Mouse (Mus musculus) E14TG2a.4 (cell line): ENCODE measurements at regions not wholly inside any gene's neighbourhood (a gene's known extent, or its start where the extent isn't known, plus 50 kb on each side); places are given as distances from the start of the nearest gene placed in this dataset.
"Not testable (repeated sequence)": the region's sequence is repeated elsewhere in the genome, so short reads cannot be mapped to it uniquely, and the experiment has no call there.

Experiments used
- H3K27me3 ChIP-seq: 2 replicates; pipeline ENCODE4 v1.6.1; 2014; ENCODE audit warnings: low read length, control low read depth; ENCODE audit not compliant: insufficient read depth
- H3K36me3 ChIP-seq: 2 replicates; pipeline ENCODE4 v1.6.1; 2014; ENCODE audit warnings: low read length, control low read depth; ENCODE audit not compliant: insufficient read depth
- H3K4me1 ChIP-seq: replicated peaks from 2 replicates; pipeline ENCODE4 v1.6.1; 2014; ENCODE audit warnings: low read depth, low read length, control low read depth
- H3K4me3 ChIP-seq: replicated peaks from 2 replicates; pipeline ENCODE4 v1.5.1; 2014; ENCODE audit warnings: mild to moderate bottlenecking, low read length
- H3K9me3 ChIP-seq: 2 replicates; pipeline ENCODE4 v1.6.1; 2014; ENCODE audit warnings: low read length, control low read depth
- CTCF ChIP-seq: conservative IDR thresholded peaks from 2 replicates; pipeline ENCODE4 v1.5.1; 2014; ENCODE audit warnings: low read length

- not testable (repeated sequence) for H3K4me1 ChIP-seq, H3K4me3 ChIP-seq, H3K9me3 ChIP-seq, H3K36me3 ChIP-seq, H3K27me3 ChIP-seq
These were observed 735.6 kb upstream of the Olfr1507 start for GRCm38 (mm10) chr14:53231142-53231541.

- H3K9me3 ChIP-seq, H3K36me3 ChIP-seq, H3K4me3 ChIP-seq, H3K4me1 ChIP-seq, H3K27me3 ChIP-seq: not testable (repeated sequence)
These were observed 729.2 kb upstream of the Olfr1507 start for GRCm38 (mm10) chr14:53224789-53225188.

- not testable (repeated sequence) for H3K4me3 ChIP-seq, H3K4me1 ChIP-seq, H3K36me3 ChIP-seq, H3K27me3 ChIP-seq, H3K9me3 ChIP-seq
These were observed 715.0 kb upstream of the Olfr1507 start for GRCm38 (mm10) chr14:53210554-53210953.

GRCm38 (mm10) chr14:53209258-53209657 lies 713.7 kb upstream of the Olfr1507 start:
- not testable (repeated sequence) for H3K9me3 ChIP-seq, H3K4me1 ChIP-seq

GRCm38 (mm10) chr14:53190931-53191330 lies 695.4 kb upstream of the Olfr1507 start:
- not testable (repeated sequence) for H3K4me3 ChIP-seq, H3K36me3 ChIP-seq, H3K9me3 ChIP-seq

More at GRCm38 (mm10) chr14:53209258-53209657, 713.7 kb upstream of the Olfr1507 start:
- not testable (repeated sequence) for H3K4me3 ChIP-seq, H3K27me3 ChIP-seq, H3K36me3 ChIP-seq

GRCm38 (mm10) chr14:53174099-53174498 lies 678.5 kb upstream of the Olfr1507 start:
- not testable (repeated sequence) for H3K9me3 ChIP-seq, H3K27me3 ChIP-seq, H3K4me3 ChIP-seq, H3K4me1 ChIP-seq, H3K36me3 ChIP-seq

More at GRCm38 (mm10) chr14:53190931-53191330, 695.4 kb upstream of the Olfr1507 start:
- H3K4me1 ChIP-seq, H3K27me3 ChIP-seq: not testable (repeated sequence)

- not testable (repeated sequence) for H3K9me3 ChIP-seq, H3K4me1 ChIP-seq, H3K27me3 ChIP-seq, H3K36me3 ChIP-seq, H3K4me3 ChIP-seq
These were observed 670.8 kb upstream of the Olfr1507 start for GRCm38 (mm10) chr14:53166327-53166726.

- not testable (repeated sequence) for H3K36me3 ChIP-seq, H3K4me1 ChIP-seq, H3K4me3 ChIP-seq, H3K9me3 ChIP-seq, H3K27me3 ChIP-seq
These were observed 663.5 kb upstream of the Olfr1507 start for GRCm38 (mm10) chr14:53159012-53159411.

- not testable (repeated sequence) for H3K27me3 ChIP-seq, H3K4me3 ChIP-seq, H3K36me3 ChIP-seq
These were observed 639.2 kb upstream of the Olfr1507 start for GRCm38 (mm10) chr14:53134783-53135182.

GRCm38 (mm10) chr14:53132390-53132789 lies 636.8 kb upstream of the Olfr1507 start:
- not testable (repeated sequence) for H3K36me3 ChIP-seq, H3K4me3 ChIP-seq, H3K9me3 ChIP-seq, H3K4me1 ChIP-seq, H3K27me3 ChIP-seq
- peak; percentile 27 for TF ChIP-seq CTCF

More at GRCm38 (mm10) chr14:53134783-53135182, 639.2 kb upstream of the Olfr1507 start:
- not testable (repeated sequence) for H3K9me3 ChIP-seq, H3K4me1 ChIP-seq

- H3K27me3 ChIP-seq, H3K4me3 ChIP-seq, H3K9me3 ChIP-seq, H3K4me1 ChIP-seq, H3K36me3 ChIP-seq: not testable (repeated sequence)
- peak; percentile 30 for TF ChIP-seq CTCF
These were observed 626.2 kb upstream of the Olfr1507 start for GRCm38 (mm10) chr14:53121704-53122103.

GRCm38 (mm10) chr14:53109732-53110131 lies 614.2 kb upstream of the Olfr1507 start:
- not testable (repeated sequence) for H3K9me3 ChIP-seq, H3K4me1 ChIP-seq, H3K4me3 ChIP-seq, H3K36me3 ChIP-seq, H3K27me3 ChIP-seq

GRCm38 (mm10) chr14:53101362-53101761 lies 605.8 kb upstream of the Olfr1507 start:
- H3K36me3 ChIP-seq, H3K4me1 ChIP-seq, H3K4me3 ChIP-seq, H3K9me3 ChIP-seq, H3K27me3 ChIP-seq: not testable (repeated sequence)

GRCm38 (mm10) chr14:53090921-53091320 lies 595.4 kb upstream of the Olfr1507 start:
- not testable (repeated sequence) for H3K36me3 ChIP-seq, H3K27me3 ChIP-seq, H3K4me3 ChIP-seq, H3K4me1 ChIP-seq, H3K9me3 ChIP-seq

- not testable (repeated sequence) for H3K4me1 ChIP-seq, H3K4me3 ChIP-seq, H3K9me3 ChIP-seq, H3K27me3 ChIP-seq, H3K36me3 ChIP-seq
These were observed 586.3 kb upstream of the Olfr1507 start for GRCm38 (mm10) chr14:53081853-53082252.
